Mouse (Mus musculus): ENCODE measurements around the gene Insl6.

Gene Insl6

GRCm38 (mm10) chr19:29356281-29356680 lies 31.1 kb upstream of the Insl6 start:
- ATAC-seq (ENCODE audit: insufficient number of reproducible peaks, low FRiP score, low TSS enrichment), result no peak

GRCm38 (mm10) chr19:29354895-29355877 lies 30.0 kb upstream of the Insl6 start:
- ATAC-seq (ENCODE audit: insufficient number of reproducible peaks, low FRiP score, low TSS enrichment), result peak; percentile 83

- ATAC-seq (ENCODE audit: insufficient number of reproducible peaks, low FRiP score, low TSS enrichment), result no peak
These were observed 25.8 kb upstream of the Insl6 start for GRCm38 (mm10) chr19:29350991-29351390.

- no peak for ATAC-seq (ENCODE audit: insufficient number of reproducible peaks, low FRiP score, low TSS enrichment)
These were observed 20.5 kb upstream of the Insl6 start for GRCm38 (mm10) chr19:29345636-29346035.

- ATAC-seq (ENCODE audit: insufficient number of reproducible peaks, low FRiP score, low TSS enrichment), result no peak
These were observed 19.7 kb upstream of the Insl6 start for GRCm38 (mm10) chr19:29344868-29345267.

- ATAC-seq (ENCODE audit: insufficient number of reproducible peaks, low FRiP score, low TSS enrichment), result no peak
These were observed 17.1 kb upstream of the Insl6 start for GRCm38 (mm10) chr19:29342281-29342680.

- no peak for ATAC-seq (ENCODE audit: insufficient number of reproducible peaks, low FRiP score, low TSS enrichment)
These were observed 15.9 kb upstream of the Insl6 start for GRCm38 (mm10) chr19:29341029-29341428.

- no peak for ATAC-seq (ENCODE audit: insufficient number of reproducible peaks, low FRiP score, low TSS enrichment)
These were observed 11.5 kb upstream of the Insl6 start for GRCm38 (mm10) chr19:29336624-29337023.

GRCm38 (mm10) chr19:29334068-29334745 lies 9.1 kb upstream of the Insl6 start, which contains the start of gene Rln1:
Gene Rln1 (minus strand): TSS chr19:29334670.
- ATAC-seq (ENCODE audit: insufficient number of reproducible peaks, low FRiP score, low TSS enrichment), result peak; percentile 76

- no peak for ATAC-seq (ENCODE audit: insufficient number of reproducible peaks, low FRiP score, low TSS enrichment)
These were observed 1.8 kb upstream of the Insl6 start for GRCm38 (mm10) chr19:29326822-29327552.

GRCm38 (mm10) chr19:29326396-29326795 lies 1.2 kb upstream of the Insl6 start:
- ATAC-seq (ENCODE audit: insufficient number of reproducible peaks, low FRiP score, low TSS enrichment), result no peak

- no peak for ATAC-seq (ENCODE audit: insufficient number of reproducible peaks, low FRiP score, low TSS enrichment)
These were observed 660 bp upstream of the Insl6 start for GRCm38 (mm10) chr19:29325852-29326180.

GRCm38 (mm10) chr19:29323416-29324049 lies 1.6 kb downstream of the Insl6 start:
- ATAC-seq (ENCODE audit: insufficient number of reproducible peaks, low FRiP score, low TSS enrichment), result no peak

GRCm38 (mm10) chr19:29312661-29313060 lies 12.5 kb downstream of the Insl6 start:
- ATAC-seq (ENCODE audit: insufficient number of reproducible peaks, low FRiP score, low TSS enrichment), result no peak

- no peak for ATAC-seq (ENCODE audit: insufficient number of reproducible peaks, low FRiP score, low TSS enrichment)
These were observed 13.4 kb downstream of the Insl6 start for GRCm38 (mm10) chr19:29311791-29312190.

- no peak for ATAC-seq (ENCODE audit: insufficient number of reproducible peaks, low FRiP score, low TSS enrichment)
These were observed 16.3 kb downstream of the Insl6 start for GRCm38 (mm10) chr19:29308832-29309231.

GRCm38 (mm10) chr19:29302119-29302518 lies 23.0 kb downstream of the Insl6 start:
- no peak for ATAC-seq (ENCODE audit: insufficient number of reproducible peaks, low FRiP score, low TSS enrichment)

GRCm38 (mm10) chr19:29300919-29301318 lies 24.2 kb downstream of the Insl6 start:
- no peak for ATAC-seq (ENCODE audit: insufficient number of reproducible peaks, low FRiP score, low TSS enrichment)

GRCm38 (mm10) chr19:29297366-29297765 lies 27.8 kb downstream of the Insl6 start:
- ATAC-seq (ENCODE audit: insufficient number of reproducible peaks, low FRiP score, low TSS enrichment), result no peak

GRCm38 (mm10) chr19:29296166-29296565 lies 29.0 kb downstream of the Insl6 start:
- ATAC-seq (ENCODE audit: insufficient number of reproducible peaks, low FRiP score, low TSS enrichment), result no peak

Data from cerebellum, adult (tissue).